Mouse (Mus musculus) midbrain, postnatal 0 days (tissue): ENCODE data around the gene Gapvd1. TPM values are rescaled to one million over a fixed set of nuclear protein-coding genes. Genes with fewer than 3 reads are reported as not detected.

ENCODE experiments used
- ATAC-seq: fragments of 200-750 bp; cut with Nextera tagmentation; 2 replicates; pipeline ENCODE4 v1.8.0; 2017; ENCODE audit warnings: moderate number of reproducible peaks, mild to moderate bottlenecking, moderate TSS enrichment, moderate library complexity; ENCODE audit not compliant: low FRiP score
- DNase-seq: peaks from one replicate; pipeline ENCODE4 v3.0.0-alpha.2; 2015; ENCODE audit warnings: low spot score
- H3K27ac ChIP-seq: fragments of 300-500 bp; sonication (generic); 2 replicates; pipeline ENCODE4 v1.5.1; 2014; ENCODE audit warnings: low read depth, mild to moderate bottlenecking, low read length, mixed read lengths
- H3K27me3 ChIP-seq: fragments of 300-500 bp; sonication (generic); 2 replicates; pipeline ENCODE4 v1.6.1; 2014; ENCODE audit warnings: low read length, control low read depth, mixed read lengths; ENCODE audit not compliant: insufficient read depth
- H3K36me3 ChIP-seq: fragments of 300-500 bp; sonication (generic); 2 replicates; pipeline ENCODE4 v1.6.1; 2014; ENCODE audit warnings: low read length, control low read depth, mixed read lengths; ENCODE audit not compliant: insufficient read depth
- H3K4me1 ChIP-seq: fragments of 300-500 bp; sonication (generic); 2 replicates; pipeline ENCODE4 v1.6.1; 2014; ENCODE audit warnings: mild to moderate bottlenecking, control low read depth, antibody characterized with exemption, low read length, mixed read lengths; ENCODE audit not compliant: insufficient read depth
- H3K4me2 ChIP-seq: fragments of 300-500 bp; sonication (generic); 2 replicates; pipeline ENCODE4 v1.6.1; 2014; ENCODE audit warnings: low read depth, mild to moderate bottlenecking, low read length, mixed read lengths; ENCODE audit not compliant: poor library complexity, severe bottlenecking
- H3K4me3 ChIP-seq: fragments of 300-500 bp; sonication (generic); 2 replicates; pipeline ENCODE4 v1.5.1; 2014; ENCODE audit warnings: low read depth, mild to moderate bottlenecking, low read length, moderate library complexity
- H3K9ac ChIP-seq: fragments of 300-500 bp; sonication (generic); replicated peaks from 2 replicates; pipeline ENCODE4 v1.6.1; 2014; ENCODE audit warnings: mild to moderate bottlenecking, low read length, moderate library complexity, mixed read lengths; ENCODE audit not compliant: poor library complexity, severe bottlenecking
- H3K9me3 ChIP-seq: fragments of 300-500 bp; sonication (generic); 2 replicates; pipeline ENCODE4 v1.6.1; 2016; ENCODE audit warnings: low read length, control low read depth
- CTCF ChIP-seq: IDR thresholded peaks from 2 replicates; pipeline ENCODE4 v1.5.1; 2016; ENCODE audit warnings: antibody characterized with exemption, mild to moderate bottlenecking
- WGBS: fragments of 180-500 bp; shearing (Covaris S2); extraction: QIAGEN DNeasy Blood & Tissue Kit; methylation state at CpG from one replicate; pipeline ENCODE4 v1.1.7; 2014; 5-methylcytosine and 5-hydroxymethylcytosine counted together
- polyA plus RNA-seq: library from polyadenylated mRNA; unstranded; fragments of >200 nt; fragmentation: Nextera tagmentation; extraction: Ambion mirVana; gene quantifications from 2 replicates; pipeline ENCODE4 v1.2.1, GENCODE M21; 2015
- total RNA-seq: library from RNA; depleted of rRNA; stranded (reverse); fragments of >200 nt; gene quantifications from 2 replicates; pipeline ENCODE4 v1.2.3, GENCODE M21; 2014

The Gapvd1 gene
- total and polyA plus RNA-seq, 2 experiments from 2014 or later = 87.9 to 89.2 TPM

- H3K36me3 ChIP-seq = peaks cover 55% of the 10 kb centered on the region
Measured at GRCm38 (mm10) chr2:34708675-34709074, 46.4 kb downstream of the Gapvd1 start.

GRCm38 (mm10) chr2:34696592-34696991 lies 58.4 kb downstream of the Gapvd1 start:
- Histone ChIP-seq H3K9ac (no peak overlapping the region), H3K9me3 (no peaks in the 10 kb centered on the region), H3K27ac (no peak overlapping the region), H3K4me1 (no peaks in the 10 kb centered on the region), H3K27me3 (no peaks in the 10 kb centered on the region), H3K4me2 (no peak overlapping the region), H3K36me3 (peaks cover 59% of the 10 kb centered on the region), H3K4me3 (no peak overlapping the region)
- no peak for ATAC-seq
- no peak for DNase-seq
- TF ChIP-seq CTCF = no peak

More at GRCm38 (mm10) chr2:34708675-34709074, 46.4 kb downstream of the Gapvd1 start:
- TF ChIP-seq CTCF = no peak
- H3K4me1 ChIP-seq = no peaks in the 10 kb centered on the region
- ATAC-seq (no peak), DNase-seq (no peak)
- no peaks in the 10 kb centered on the region for H3K27me3 ChIP-seq
- H3K4me2 ChIP-seq = no peak overlapping the region
- H3K27ac ChIP-seq = no peak overlapping the region
- no peaks in the 10 kb centered on the region for H3K9me3 ChIP-seq
- H3K9ac ChIP-seq = no peak overlapping the region
- no peak overlapping the region for H3K4me3 ChIP-seq
- WGBS = 100% methylated on average over 1 of the region's 1 CpGs

GRCm38 (mm10) chr2:34692861-34693260 lies 62.2 kb downstream of the Gapvd1 start:
- Histone ChIP-seq H3K9me3 (no peaks in the 10 kb centered on the region), H3K27ac (no peak overlapping the region), H3K4me2 (no peak overlapping the region), H3K4me1 (no peaks in the 10 kb centered on the region), H3K9ac (no peak overlapping the region), H3K4me3 (no peak overlapping the region), H3K36me3 (peaks cover 58% of the 10 kb centered on the region), H3K27me3 (no peaks in the 10 kb centered on the region)
- no peak for TF ChIP-seq CTCF
- ATAC-seq (no peak), DNase-seq (no peak)
- 97% methylated on average over 10 of the region's 10 CpGs for WGBS

- ATAC-seq (no peak), DNase-seq (peak; percentile 74)
- H3K9ac ChIP-seq = no peak overlapping the region
- H3K4me2 ChIP-seq = no peak overlapping the region
- no peaks in the 10 kb centered on the region for H3K4me1 ChIP-seq
- whole genome bisulfite sequencing = 74% methylated on average over 9 of the region's 9 CpGs
- no peak overlapping the region for H3K27ac ChIP-seq
- TF ChIP-seq CTCF = no peak
- no peaks in the 10 kb centered on the region for H3K9me3 ChIP-seq
- no peaks in the 10 kb centered on the region for H3K27me3 ChIP-seq
- peaks cover 40% of the 10 kb centered on the region for H3K36me3 ChIP-seq
- no peak overlapping the region for H3K4me3 ChIP-seq
Measured at GRCm38 (mm10) chr2:34684076-34684870, 70.8 kb downstream of the Gapvd1 start.

- 98% methylated on average over 4 of the region's 4 CpGs for WGBS
- no peak for TF ChIP-seq CTCF
- peaks cover 47% of the 10 kb centered on the region for H3K36me3 ChIP-seq
Measured at GRCm38 (mm10) chr2:34677976-34678375, 77.1 kb downstream of the Gapvd1 start.

GRCm38 (mm10) chr2:34677061-34677460 lies 78.0 kb downstream of the Gapvd1 start:
- peaks cover 43% of the 10 kb centered on the region for H3K36me3 ChIP-seq
- 96% methylated on average over 8 of the region's 8 CpGs for WGBS
- no peak for DNase-seq

More at GRCm38 (mm10) chr2:34677976-34678375, 77.1 kb downstream of the Gapvd1 start:
- Histone ChIP-seq H3K4me3 (no peak overlapping the region), H3K27me3 (no peaks in the 10 kb centered on the region), H3K27ac (no peak overlapping the region), H3K9ac (no peak overlapping the region), H3K4me2 (no peak overlapping the region), H3K4me1 (no peaks in the 10 kb centered on the region), H3K9me3 (no peaks in the 10 kb centered on the region)
- peak; percentile 65 for DNase-seq
- ATAC-seq = no peak

More at GRCm38 (mm10) chr2:34677061-34677460, 78.0 kb downstream of the Gapvd1 start:
- no peak overlapping the region for H3K9ac ChIP-seq
- no peaks in the 10 kb centered on the region for H3K4me1 ChIP-seq
- no peaks in the 10 kb centered on the region for H3K27me3 ChIP-seq
- no peak for ATAC-seq
- no peak overlapping the region for H3K4me2 ChIP-seq
- no peak overlapping the region for H3K27ac ChIP-seq
- no peak overlapping the region for H3K4me3 ChIP-seq
- TF ChIP-seq CTCF = no peak
- no peaks in the 10 kb centered on the region for H3K9me3 ChIP-seq
